Mouse (Mus musculus) ovary, postnatal 14 days (tissue): Measurements from ENCODE around the gene Vmn2r65.

Source experiments
- DNase-seq: peaks from one replicate; pipeline ENCODE4 v3.0.0; 2022; ENCODE audit warnings: low spot score

Gene Vmn2r65

GRCm38 (mm10) chr7:84964015-84964414, at the start of gene Vmn2r65:
TSS of gene Vmn2r65 (minus strand) at chr7:84964115.
- no peak for DNase-seq

GRCm38 (mm10) chr7:85012168-85012567, 48.3 kb upstream of the Vmn2r65 start, which contains the start of gene Vmn2r66:
TSS of gene Vmn2r66 (minus strand) at chr7:85012268.
- no peak for DNase-seq

- DNase-seq: no peak
These were observed 32.8 kb upstream of the Vmn2r65 start for GRCm38 (mm10) chr7:84996694-84997093.
